Mouse (Mus musculus) MEL (cell line): ENCODE data around the gene Rcc1l.

Experiments used
- CTCF ChIP-seq, 3 experiments: IDR thresholded peaks in 2 of 3; conservative IDR thresholded peaks in 1 of 3; 2 replicates each; pipeline ENCODE4 v1.5.1; 2011 to 2012; ENCODE audit warnings: low read length in 3 of 3, low read depth in 2 of 3, mild to moderate bottlenecking in 2 of 3, improper control_type of control experiment in 1 of 3, inconsistent platforms in 1 of 3, mixed read lengths in 1 of 3, moderate library complexity in 1 of 3; ENCODE audit not compliant: control insufficient read depth in 1 of 3, insufficient read depth in 1 of 3, poor library complexity in 1 of 3, severe bottlenecking in 1 of 3
- EP300 ChIP-seq, 2 experiments: IDR thresholded peaks; 2 replicates each; pipeline ENCODE4 v1.6.1; 2011; ENCODE audit warnings: improper control_type of control experiment in 2 of 2, low read length in 2 of 2, low read depth in 1 of 2, mild to moderate bottlenecking in 1 of 2
- ETS1 ChIP-seq: IDR thresholded peaks from 2 replicates; pipeline ENCODE4 v1.6.1; 2012; ENCODE audit warnings: low read depth, mild to moderate bottlenecking, inconsistent platforms, low read length, improper control_type of control experiment, moderate library complexity
- JUND ChIP-seq: IDR thresholded peaks from 2 replicates; pipeline ENCODE4 v1.6.1; 2011; ENCODE audit warnings: low read depth, mild to moderate bottlenecking, improper control_type of control experiment, low read length
- MYB ChIP-seq: IDR thresholded peaks from 2 replicates; pipeline ENCODE4 v1.6.1; 2011; ENCODE audit warnings: mild to moderate bottlenecking, low read depth, low read length, improper control_type of control experiment
- MYC ChIP-seq: IDR thresholded peaks from 2 replicates; pipeline ENCODE4 v1.6.1; 2011; ENCODE audit warnings: low read depth, mild to moderate bottlenecking, low read length, improper control_type of control experiment, moderate library complexity
- POLR2A ChIP-seq, 2 experiments: IDR thresholded peaks; 2 replicates each; pipeline ENCODE4 v1.6.1; 2011 to 2012; ENCODE audit warnings: low read length in 2 of 2, mild to moderate bottlenecking in 2 of 2, control low read depth in 1 of 2, improper control_type of control experiment in 1 of 2, low read depth in 1 of 2, moderate library complexity in 1 of 2; ENCODE audit not compliant: control insufficient read depth in 1 of 2, insufficient read depth in 1 of 2, poor library complexity in 1 of 2
- POLR2AphosphoS5 ChIP-seq: IDR thresholded peaks from 2 replicates; pipeline ENCODE4 v1.6.1; 2012; ENCODE audit warnings: low read depth, borderline replicate concordance, mild to moderate bottlenecking, inconsistent platforms, low read length, moderate library complexity, mixed read lengths
- ZC3H11A ChIP-seq: IDR thresholded peaks from 2 replicates; pipeline ENCODE4 v1.6.1; 2012; ENCODE audit warnings: low read depth, mild to moderate bottlenecking, inconsistent platforms, low read length, improper control_type of control experiment
- ZMIZ1 ChIP-seq: IDR thresholded peaks from 2 replicates; pipeline ENCODE4 v1.6.1; 2012; ENCODE audit warnings: low read depth, mild to moderate bottlenecking, inconsistent platforms, low read length, improper control_type of control experiment, moderate library complexity
- ZNF384 ChIP-seq: IDR thresholded peaks from 2 replicates; pipeline ENCODE4 v1.6.1; 2012; ENCODE audit warnings: low read depth, mild to moderate bottlenecking, inconsistent platforms, low read length, improper control_type of control experiment

- no peak for TF ChIP-seq ETS1
- no peak for TF ChIP-seq ZNF384
- no peak for TF ChIP-seq JUND
- no peak for TF ChIP-seq MYB
- no peak for TF ChIP-seq CTCF (IDR thresholded peaks at IDR 0.05 in 2 of 3, conservative IDR thresholded peaks at IDR 0.05 in 1 of 3; ENCODE audit: control insufficient read depth in 1 of 3, insufficient read depth in 1 of 3, low read depth in 2 of 3, low read length in 3 of 3, poor library complexity in 1 of 3, severe bottlenecking in 1 of 3)
- TF ChIP-seq POLR2A (IDR thresholded peaks at IDR 0.05; ENCODE audit: control insufficient read depth in 1 of 2, insufficient read depth in 1 of 2, low read depth in 1 of 2, low read length in 2 of 2, poor library complexity in 1 of 2) = no peak
- TF ChIP-seq EP300 (IDR thresholded peaks at IDR 0.05; ENCODE audit: low read depth in 1 of 2, low read length in 2 of 2) = no peak
- no peak for TF ChIP-seq ZMIZ1
- no peak for TF ChIP-seq ZC3H11A
- TF ChIP-seq POLR2AphosphoS5 = no peak
- TF ChIP-seq MYC = no peak
Observed at GRCm38 (mm10) chr5:134120135-134120534, 56.4 kb downstream of the Rcc1l start.
